25 mouse cellular contexts compared by ENCODE assay signal in the genomic region with DNA sequence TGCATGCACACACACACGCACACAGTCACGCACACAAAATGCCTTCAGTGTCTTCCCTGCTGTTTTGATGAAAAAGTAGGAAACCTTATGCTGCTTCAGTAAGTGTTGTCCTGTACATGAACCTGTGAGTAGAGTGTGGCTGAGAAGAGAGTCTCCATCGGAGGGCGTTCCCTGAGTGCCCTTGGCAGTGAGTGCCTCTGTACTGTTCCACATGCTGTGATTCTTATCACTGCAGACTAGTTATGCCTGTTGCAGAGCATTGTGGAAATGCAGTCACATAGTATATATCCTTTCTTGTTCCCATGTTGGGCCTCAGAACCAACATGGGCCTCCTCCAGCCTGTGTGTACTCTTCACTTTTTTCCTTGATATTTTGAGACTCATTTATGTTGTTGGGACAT. TPM values are rescaled to one million over a fixed set of nuclear protein-coding genes. Genes with fewer than 3 reads are reported as not detected.
A peak's percentile ranks its signal among the peaks of the same experiment; 100 is the strongest.
DNase-seq lines count a peak whose midpoint lies in the region; ATAC-seq and TF ChIP-seq lines count a peak whose summit lies in the region.
"Had no signal": no experiment of that assay in that cellular context is flagged by ENCODE, and none has a peak within 500 bp of the region (broad histone marks: within the 10 kb centered on the region; RNA-seq: fewer than 3 reads in every experiment).

No protein-coding gene starts in this region.

- DNase-seq in urinary bladder, postnatal 14 days (ENCODE audit: low spot score), result peak; percentile 47
- no peak for DNase-seq in urinary bladder, postnatal 36 days (ENCODE audit: low spot score in 2 of 2)
- DNase-seq in stomach, postnatal 0 days (ENCODE audit: low spot score), result no peak
- no peak for DNase-seq in left cerebral cortex, adult 9 months (ENCODE audit: low spot score in 2 of 2)
- no peak for DNase-seq in MN1 (ENCODE audit: low spot score)
- no peak for DNase-seq in heart, adult 8-10 months (ENCODE audit: low spot score)
- DNase-seq: adrenal gland, adult 8-10 months; adrenal gland, postnatal 14 days; adrenal gland, postnatal 36 days; cerebellum, adult 11-12 months; cerebellum, adult 2 months; cerebellum, adult 9-10 months; cerebellum, postnatal 10 days had no signal

- no peak overlapping the region for H3K4me3 ChIP-seq in intestine, embryonic 16.5 days (ENCODE audit: low read length)
- H3K4me3 ChIP-seq in stomach, postnatal 0 days (ENCODE audit: low read depth, low read length), result no peak overlapping the region
- H3K4me3 ChIP-seq: embryonic facial prominence, embryonic 10.5 days; embryonic facial prominence, embryonic 12.5 days; forebrain, embryonic 10.5 days; forebrain, embryonic 12.5 days had no signal

- peak overlapping the region; percentile 9 for H3K27ac ChIP-seq in intestine, embryonic 16.5 days (ENCODE audit: low read length)
- H3K27ac ChIP-seq in stomach, postnatal 0 days (replicated peaks), result no peak overlapping the region; the same call in 1 of the 2 replicates
- H3K27ac ChIP-seq: embryonic facial prominence, embryonic 10.5 days; embryonic facial prominence, embryonic 12.5 days; forebrain, embryonic 10.5 days; forebrain, embryonic 12.5 days had no signal

- no peak overlapping the region for H3K9ac ChIP-seq in intestine, embryonic 16.5 days (ENCODE audit: low read depth, low read length)
- no peak overlapping the region for H3K9ac ChIP-seq in stomach, postnatal 0 days (ENCODE audit: low read length)
- H3K9ac ChIP-seq: embryonic facial prominence, embryonic 12.5 days; forebrain, embryonic 12.5 days had no signal

- no peak overlapping the region for H3K4me2 ChIP-seq in intestine, embryonic 16.5 days (ENCODE audit: low read depth, low read length)
- no peak overlapping the region for H3K4me2 ChIP-seq in stomach, postnatal 0 days (replicated peaks; ENCODE audit: low read depth)
- H3K4me2 ChIP-seq: embryonic facial prominence, embryonic 12.5 days; forebrain, embryonic 12.5 days had no signal

- H3K9me3 ChIP-seq in intestine, embryonic 16.5 days (ENCODE audit: control insufficient read depth, low read length), result no peaks in the 10 kb centered on the region
- no peaks in the 10 kb centered on the region for H3K9me3 ChIP-seq in stomach, postnatal 0 days (ENCODE audit: control insufficient read depth, low read length)
- H3K9me3 ChIP-seq: embryonic facial prominence, embryonic 10.5 days; embryonic facial prominence, embryonic 12.5 days; forebrain, embryonic 10.5 days; forebrain, embryonic 12.5 days had no signal

- no peaks in the 10 kb centered on the region for H3K36me3 ChIP-seq in intestine, embryonic 16.5 days (ENCODE audit: control insufficient read depth, insufficient read depth, low read length)
- no peaks in the 10 kb centered on the region for H3K36me3 ChIP-seq in stomach, postnatal 0 days (ENCODE audit: control insufficient read depth, insufficient read depth, low read length)
- H3K36me3 ChIP-seq: embryonic facial prominence, embryonic 10.5 days; embryonic facial prominence, embryonic 12.5 days; forebrain, embryonic 10.5 days; forebrain, embryonic 12.5 days had no signal

- peak; percentile 48 for ATAC-seq in intestine, embryonic 16.5 days
- peak; percentile 44; the same call in 1 of the 2 replicates for ATAC-seq in megakaryocyte-erythroid progenitor cell, adult 5-6 weeks (replicated peaks; ENCODE audit: low FRiP score, low TSS enrichment, poor library complexity, severe bottlenecking)
- peak; percentile 68 for ATAC-seq in stomach, postnatal 0 days (ENCODE audit: low FRiP score, low TSS enrichment)
- ATAC-seq: activated CD4-positive, CD25-positive, alpha-beta regulatory T cell, adult 4 months; forebrain, embryonic 14.5 days; forebrain, embryonic 16.5 days; Patski had no signal

- TF ChIP-seq EP300 in stomach, postnatal 0 days (optimal IDR thresholded peaks at IDR 0.05), result no peak

- TF ChIP-seq CTCF in stomach, postnatal 0 days (IDR thresholded peaks at IDR 0.05; ENCODE audit: low read depth), result peak; percentile 24; the same call in 1 of the 2 replicates

- 85% methylated on average over 4 of the region's 4 CpGs for WGBS in intestine, embryonic 16.5 days
- 88% methylated on average over 4 of the region's 4 CpGs for whole genome bisulfite sequencing in stomach, postnatal 0 days

- peaks cover 11% of the 10 kb centered on the region for H3K4me1 ChIP-seq in intestine, embryonic 16.5 days (ENCODE audit: control insufficient read depth, insufficient read depth, low read length)
- no peaks in the 10 kb centered on the region for H3K4me1 ChIP-seq in stomach, postnatal 0 days (replicated peaks; ENCODE audit: control insufficient read depth, insufficient read depth)
- H3K4me1 ChIP-seq: embryonic facial prominence, embryonic 12.5 days; forebrain, embryonic 10.5 days; forebrain, embryonic 12.5 days had no signal

- H3K27me3 ChIP-seq in intestine, embryonic 16.5 days (replicated peaks; ENCODE audit: control insufficient read depth, insufficient read depth, low read length), result no peaks in the 10 kb centered on the region
- H3K27me3 ChIP-seq in stomach, postnatal 0 days (ENCODE audit: control insufficient read depth, insufficient read depth, low read length), result no peaks in the 10 kb centered on the region
- H3K27me3 ChIP-seq: embryonic facial prominence, embryonic 12.5 days; forebrain, embryonic 12.5 days; Patski had no signal

RNA-seq across cellular contexts. Expression of a gene that starts 9.2 kb away (rescaled TPM):
- 33.8 and 34.8 TPM in 2 replicates for polyA plus RNA-seq in intestine, embryonic 16.5 days (2015; fragmentation: Nextera tagmentation; extraction: Ambion mirVana)
- 9.3 and 9.5 TPM in 2 replicates for total RNA-seq in megakaryocyte-erythroid progenitor cell, adult 5-6 weeks (2014; fragmentation: Nextera tagmentation)
- 13.7 and 30.9 TPM in 2 replicates for total RNA-seq in megakaryocyte-erythroid progenitor cell, adult 5-6 weeks (2017)
- 31.2 and 32.2 TPM in 2 replicates for polyA plus RNA-seq in stomach, postnatal 0 days (2015; fragmentation: Nextera tagmentation; extraction: Ambion mirVana)
- total RNA-seq in heart, adult 8-10 months (2022), result 10 to 100 TPM; 11.5 to 15.5 (median 13.7) TPM

RNA-seq across cellular contexts. Expression of a gene that starts 33.7 kb away (rescaled TPM):
- polyA plus RNA-seq in intestine, embryonic 16.5 days (2015; fragmentation: Nextera tagmentation; extraction: Ambion mirVana), result 5.1 and 5.2 TPM in 2 replicates
- 2.1 and 3.3 TPM in 2 replicates for total RNA-seq in megakaryocyte-erythroid progenitor cell, adult 5-6 weeks (2014; fragmentation: Nextera tagmentation)
- 2.6 and 4.2 TPM in 2 replicates for total RNA-seq in megakaryocyte-erythroid progenitor cell, adult 5-6 weeks (2017)
- 5.4 TPM in 2 replicates for polyA plus RNA-seq in stomach, postnatal 0 days (2015; fragmentation: Nextera tagmentation; extraction: Ambion mirVana)
- total RNA-seq in heart, adult 8-10 months (2022), result 1 to 10 TPM in 3 of 4 experiments, under 1 TPM in 1; 0.60 to 3.8 (median 2.0) TPM

RNA-seq across cellular contexts. Expression of a gene that starts 37.0 kb away (rescaled TPM):
- polyA plus RNA-seq in intestine, embryonic 16.5 days (2015; fragmentation: Nextera tagmentation; extraction: Ambion mirVana), result 1.2 and 2.8 TPM in 2 replicates
- total RNA-seq in megakaryocyte-erythroid progenitor cell, adult 5-6 weeks (2014; fragmentation: Nextera tagmentation), result not detected in 2 replicates
- total RNA-seq in megakaryocyte-erythroid progenitor cell, adult 5-6 weeks (2017), result not detected in 2 replicates
- 0.56 and 0.91 TPM in 2 replicates for polyA plus RNA-seq in stomach, postnatal 0 days (2015; fragmentation: Nextera tagmentation; extraction: Ambion mirVana)
- total RNA-seq in heart, adult 8-10 months (2022), result under 1 TPM in 1 of 4 experiments, not detected in 3; 0.92 TPM
- total RNA-seq: ES-E14 had no signal
- polyA plus RNA-seq: C2C12 had no signal

RNA-seq across cellular contexts. Expression of a gene that starts 57.2 kb away (rescaled TPM):
- 96.2 and 115 TPM in 2 replicates for polyA plus RNA-seq in intestine, embryonic 16.5 days (2015; fragmentation: Nextera tagmentation; extraction: Ambion mirVana)
- total RNA-seq in megakaryocyte-erythroid progenitor cell, adult 5-6 weeks (2014; fragmentation: Nextera tagmentation), result 102 and 106 TPM in 2 replicates
- total RNA-seq in megakaryocyte-erythroid progenitor cell, adult 5-6 weeks (2017), result 96.4 and 102 TPM in 2 replicates
- 107 and 122 TPM in 2 replicates for polyA plus RNA-seq in stomach, postnatal 0 days (2015; fragmentation: Nextera tagmentation; extraction: Ambion mirVana)
- 10 to 100 TPM; 45.9 to 52.4 (median 50.6) TPM for total RNA-seq in heart, adult 8-10 months (2022)
